Mouse (Mus musculus) thymus, postnatal 14 days (tissue): ENCODE data around the gene Gm10382.
"Not testable (repeated sequence)": the region's sequence is repeated elsewhere in the genome, so short reads cannot be mapped to it uniquely, and the experiment has no call there.

ENCODE experiments used
- DNase-seq: peaks from one replicate; pipeline ENCODE4 v3.0.0; 2021

Gene Gm10382

GRCm38 (mm10) chr5:125419124-125419523 lies 30.0 kb downstream of the Gm10382 start:
- no peak for DNase-seq

- no peak for DNase-seq
These were observed 36.7 kb downstream of the Gm10382 start for GRCm38 (mm10) chr5:125425698-125426276.

DNA sequence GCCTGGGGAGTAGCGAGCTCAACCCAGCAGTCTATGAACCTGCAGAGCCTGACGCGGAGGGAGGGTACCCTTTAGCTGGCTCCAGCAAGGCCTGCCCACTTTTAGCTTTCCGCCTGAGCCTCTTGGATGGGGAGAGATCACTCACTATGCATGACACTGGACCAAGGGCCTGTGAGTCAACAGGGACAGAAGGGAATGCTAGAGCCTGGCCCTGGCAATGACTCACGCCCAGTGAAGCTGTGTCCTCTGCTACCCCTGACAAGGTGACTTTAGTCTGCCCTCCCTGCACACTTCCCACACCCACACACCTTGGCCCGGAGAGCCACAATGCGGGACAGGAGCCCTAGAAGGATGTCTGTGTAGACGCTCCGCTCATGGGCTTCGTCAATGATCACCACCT lies 37.2 kb downstream of the Gm10382 start:
- no peak for DNase-seq

DNA sequence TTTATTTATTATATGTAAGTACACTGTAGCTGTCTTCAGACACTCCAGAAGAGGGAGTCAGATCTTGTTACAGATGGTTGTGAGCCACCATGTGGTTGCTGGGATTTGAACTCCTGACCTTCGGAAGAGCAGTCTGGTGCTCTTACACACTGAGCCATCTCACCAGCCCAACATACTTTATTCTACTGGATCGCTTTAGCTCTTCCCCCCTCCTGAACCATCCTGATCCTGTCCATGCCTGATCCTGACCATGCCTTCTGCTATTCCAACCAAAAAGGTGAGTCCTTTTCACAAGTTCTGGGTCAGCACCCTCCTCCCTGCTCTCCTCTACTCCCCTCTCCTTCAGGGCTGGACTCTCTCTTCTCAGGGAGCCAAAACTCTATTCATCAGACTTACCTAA lies 43.2 kb downstream of the Gm10382 start:
- DNase-seq, result not testable (repeated sequence)

DNA sequence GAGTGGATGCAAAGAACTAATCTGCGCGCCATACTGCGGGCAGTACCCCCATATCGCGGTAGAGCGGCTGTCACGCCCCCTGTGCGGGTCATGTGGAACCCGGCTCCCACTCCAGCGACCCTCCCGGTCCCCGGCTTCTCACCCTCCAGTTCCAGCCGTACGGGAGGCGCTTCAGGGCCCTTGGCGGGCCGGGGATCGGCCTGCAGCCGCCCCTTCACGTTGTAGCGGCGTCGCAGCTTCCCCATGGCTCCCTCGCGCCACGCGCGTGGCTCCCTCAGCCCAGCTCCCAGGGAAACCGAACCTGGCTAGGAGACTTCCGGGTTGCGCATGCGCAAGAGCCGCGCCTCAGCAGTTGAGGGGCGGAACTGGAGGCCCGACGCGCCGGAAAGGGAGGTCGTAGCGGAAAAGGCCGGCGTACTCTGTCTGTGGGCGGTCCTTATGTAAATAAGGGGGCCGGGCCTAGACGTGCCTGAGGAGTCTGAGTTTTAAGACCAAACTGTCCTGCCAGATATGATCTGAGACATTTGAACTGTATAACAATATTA lies 44.7 kb downstream of the Gm10382 start, which contains the start of gene Dhx37:
Gene Dhx37, minus strand, starts transcription at position 329 of the 545 bp plus-strand sequence.
- peak; percentile 94 for DNase-seq

GRCm38 (mm10) chr5:125434347-125434746 lies 45.2 kb downstream of the Gm10382 start:
- DNase-seq, result peak; percentile 27
